Mouse (Mus musculus) kidney, postnatal 14 days (tissue): ENCODE results near the gene Spsb1.

Source experiments
- DNase-seq: peaks from one replicate; pipeline ENCODE4 v3.0.0; 2022; ENCODE audit warnings: mixed read lengths

The Spsb1 gene

GRCm38 (mm10) chr4:149854770-149855169 is 100.1 kb downstream of the Spsb1 start:
- DNase-seq: no peak

- peak; percentile 66 for DNase-seq
These were observed 100.5 kb downstream of the Spsb1 start for GRCm38 (mm10) chr4:149854301-149854708.

- DNase-seq: no peak
These were observed 101.1 kb downstream of the Spsb1 start for GRCm38 (mm10) chr4:149853698-149854284.

GRCm38 (mm10) chr4:149851554-149851953 is 103.3 kb downstream of the Spsb1 start:
- DNase-seq: no peak

- DNase-seq: no peak
These were observed 104.2 kb downstream of the Spsb1 start for GRCm38 (mm10) chr4:149850674-149851073.

GRCm38 (mm10) chr4:149850045-149850444 is 104.8 kb downstream of the Spsb1 start:
- no peak for DNase-seq

GRCm38 (mm10) chr4:149849035-149849434 is 105.8 kb downstream of the Spsb1 start:
- no peak for DNase-seq

GRCm38 (mm10) chr4:149846861-149847631 is 107.8 kb downstream of the Spsb1 start:
- DNase-seq: no peak
